Mouse (Mus musculus): ENCODE results near the gene Dapk1.

Dapk1 gene

GRCm38 (mm10) chr13:60743381-60744077, 141.8 kb downstream of the Dapk1 start:
- no peak for DNase-seq

GRCm38 (mm10) chr13:60744078-60744460, 142.3 kb downstream of the Dapk1 start:
- DNase-seq, result peak; percentile 74 to 77

- DNase-seq, result no peak
Measured at GRCm38 (mm10) chr13:60744736-60745135, 143.0 kb downstream of the Dapk1 start.

- DNase-seq, result no peak
Measured at GRCm38 (mm10) chr13:60745358-60745757, 143.6 kb downstream of the Dapk1 start.

- DNase-seq, result peak; percentile 33 to 35
Measured at GRCm38 (mm10) chr13:60746271-60746670, 144.5 kb downstream of the Dapk1 start.

DNA sequence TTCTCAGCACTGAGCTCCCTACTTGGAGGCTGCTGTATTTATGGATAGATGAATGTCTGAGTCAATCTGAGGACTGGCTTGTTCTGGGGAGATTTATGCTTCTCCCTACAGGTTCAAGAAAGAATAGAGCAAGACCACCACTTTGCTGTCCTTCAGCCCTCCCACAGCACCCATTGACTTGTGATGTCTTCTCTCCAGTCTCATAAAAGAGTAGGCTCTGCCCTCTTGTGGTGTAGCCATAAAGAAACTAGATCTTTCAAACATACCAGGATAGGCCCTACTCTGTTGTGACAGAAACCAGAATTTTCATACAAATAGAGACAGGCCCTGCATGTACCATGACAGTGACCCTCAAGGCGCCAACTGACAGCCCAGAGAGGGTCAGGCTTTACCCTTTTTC, 145.5 kb downstream of the Dapk1 start:
- DNase-seq, result no peak

DNA sequence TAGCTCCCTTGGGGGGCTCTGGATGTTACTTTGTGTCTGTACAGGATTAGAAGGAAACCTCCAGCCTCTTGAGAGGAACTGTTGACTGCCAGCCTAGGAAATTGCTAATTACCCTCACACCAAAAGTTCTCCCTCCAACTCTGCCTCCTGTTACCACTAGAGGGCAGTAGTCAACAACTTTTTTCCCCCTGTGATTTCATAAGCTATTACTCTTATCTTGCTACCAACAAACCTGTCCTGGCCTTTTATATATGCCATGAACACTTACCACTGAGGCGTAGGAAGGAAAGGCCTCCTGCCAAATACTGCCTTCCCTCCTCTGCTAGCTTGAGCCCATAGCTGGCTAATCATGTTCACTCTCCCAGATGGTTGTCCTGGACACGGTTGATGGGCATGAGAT, 146.8 kb downstream of the Dapk1 start:
- peak; percentile 6 to 9 for DNase-seq

GRCm38 (mm10) chr13:60750930-60751329, 149.2 kb downstream of the Dapk1 start:
- no peak for DNase-seq

DNA sequence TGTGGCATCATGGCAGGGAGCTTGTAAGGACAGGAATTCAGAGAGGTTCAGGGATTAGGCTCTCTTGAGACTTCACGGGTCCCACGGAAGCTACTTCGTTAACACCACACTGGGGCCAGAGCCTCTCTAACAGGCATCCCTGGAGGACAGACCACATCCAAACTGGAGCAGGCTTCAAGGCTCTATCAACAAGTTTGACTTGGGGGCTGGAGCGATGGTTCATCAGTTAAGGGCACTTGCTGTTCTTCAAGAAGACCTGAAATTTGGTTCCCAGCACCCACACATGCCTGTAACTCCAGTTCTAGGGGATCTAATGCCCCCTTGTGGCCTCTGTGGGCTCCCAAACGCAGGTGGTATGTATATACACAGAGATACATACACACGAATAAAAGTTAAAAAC, 151.5 kb downstream of the Dapk1 start:
- DNase-seq, result no peak

GRCm38 (mm10) chr13:60755251-60755650, 153.5 kb downstream of the Dapk1 start:
- no peak for DNase-seq

DNA sequence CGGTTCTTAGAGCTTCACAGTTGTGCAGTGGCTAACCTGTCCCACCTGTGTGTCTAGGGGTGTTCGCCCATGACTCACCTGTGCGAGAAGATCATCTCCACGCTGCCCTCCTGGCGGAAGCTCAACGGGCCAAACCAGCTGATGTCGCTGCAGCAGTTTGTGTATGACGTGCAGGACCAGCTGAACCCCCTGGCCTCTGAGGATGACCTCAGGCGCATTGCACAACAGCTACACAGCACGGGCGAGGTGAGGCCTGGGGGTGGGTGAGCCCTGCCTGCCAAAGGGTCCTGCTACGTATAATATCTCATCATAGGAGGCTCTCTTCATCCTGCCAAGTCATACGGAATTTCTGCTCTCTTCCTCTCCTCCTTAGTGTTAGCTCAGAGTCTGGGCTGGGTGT, 155.5 kb downstream of the Dapk1 start:
- no peak for DNase-seq

- peak; percentile 14 to 18 for DNase-seq
Measured at GRCm38 (mm10) chr13:60759136-60759535, 157.4 kb downstream of the Dapk1 start.

- no peak for DNase-seq
Measured at GRCm38 (mm10) chr13:60760392-60760791, 158.6 kb downstream of the Dapk1 start.

- DNase-seq, result no peak
Measured at GRCm38 (mm10) chr13:60761161-60761560, 159.4 kb downstream of the Dapk1 start.

DNA sequence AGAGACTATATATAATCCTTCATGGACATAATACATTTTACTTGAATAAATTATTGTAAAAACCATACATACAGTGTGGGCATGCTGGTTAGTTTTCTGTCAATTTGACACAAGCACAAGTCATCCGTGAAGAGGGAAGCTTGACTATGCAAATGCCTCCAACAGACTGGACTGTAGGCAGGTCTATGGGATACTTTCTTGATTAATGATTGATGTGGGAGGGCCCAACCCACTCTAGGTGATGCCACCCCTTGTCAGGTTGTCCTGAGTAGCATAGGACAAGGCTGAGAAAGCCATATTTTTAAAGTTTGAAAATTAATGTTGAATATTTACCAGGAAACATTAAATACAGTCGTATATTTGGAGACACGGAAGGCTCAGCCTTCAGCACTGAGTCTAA, 178.8 kb downstream of the Dapk1 start:
- no peak for DNase-seq

DNA sequence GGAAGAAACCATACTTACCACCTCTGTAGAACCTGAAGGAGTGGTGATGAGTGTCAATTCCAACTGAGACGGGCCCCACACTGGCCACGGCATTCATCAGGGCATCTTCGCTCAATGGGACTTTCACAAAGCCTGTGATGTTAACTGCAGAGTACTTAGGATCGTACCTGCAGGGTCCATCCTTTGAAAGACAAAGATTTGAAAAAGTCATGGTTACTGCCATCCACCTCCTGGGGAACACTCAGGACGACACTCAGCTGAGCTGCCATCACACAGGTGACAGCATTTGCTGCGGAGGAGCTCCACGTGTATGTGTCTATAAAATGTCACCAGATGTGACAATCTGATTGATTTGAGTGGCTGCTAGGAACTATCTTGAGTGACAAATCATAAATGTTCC, 181.6 kb downstream of the Dapk1 start:
- DNase-seq, result no peak

DNA sequence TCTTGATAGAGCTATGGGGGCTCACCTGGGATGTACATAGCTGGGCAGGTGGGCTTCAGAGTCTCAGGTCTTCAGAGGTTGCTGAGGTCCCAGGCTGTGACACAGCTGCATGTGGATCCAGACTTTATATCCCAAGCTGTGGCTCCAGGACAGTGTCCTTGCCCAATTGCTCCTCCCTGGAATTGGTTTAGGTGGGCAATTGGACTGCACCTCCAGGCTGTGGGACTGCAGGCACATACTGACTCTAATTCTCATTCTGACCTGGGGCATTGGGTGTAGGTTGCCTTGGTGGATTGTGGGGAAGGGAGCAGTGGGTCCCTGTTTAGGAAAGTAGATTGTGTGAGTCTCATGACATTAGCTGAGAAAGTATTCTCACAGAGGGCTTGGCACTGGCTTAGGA, 184.5 kb downstream of the Dapk1 start, which contains the start of gene BC051665:
Gene BC051665, minus strand, starts transcription at position 101 of the 400 bp plus-strand sequence.
- DNase-seq, result no peak

DNA sequence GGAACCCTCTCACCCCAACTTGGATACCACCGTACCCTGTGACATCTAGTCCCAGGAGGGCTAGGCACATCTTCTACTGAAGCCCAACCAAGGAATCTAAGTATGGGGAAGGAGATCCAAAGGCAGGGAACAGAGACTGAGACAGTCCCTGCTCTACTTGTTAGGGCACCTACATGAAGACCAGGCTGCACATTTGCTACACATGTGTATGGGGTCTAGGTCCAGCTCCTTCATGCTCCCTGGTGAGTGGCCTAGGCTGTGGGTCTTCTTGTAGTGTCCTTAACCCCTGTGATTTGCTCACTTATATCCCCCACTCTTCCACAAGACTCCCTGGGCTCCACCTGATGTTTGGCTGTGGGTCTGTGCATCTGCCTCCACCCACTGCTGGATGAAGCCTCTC, 187.7 kb downstream of the Dapk1 start:
- DNase-seq, result no peak

GRCm38 (mm10) chr13:60802749-60803148, 201.0 kb downstream of the Dapk1 start, which contains the start of gene Ctsll3:
TSS of gene Ctsll3 (minus strand) at chr13:60802849.
- DNase-seq, result no peak

DNA sequence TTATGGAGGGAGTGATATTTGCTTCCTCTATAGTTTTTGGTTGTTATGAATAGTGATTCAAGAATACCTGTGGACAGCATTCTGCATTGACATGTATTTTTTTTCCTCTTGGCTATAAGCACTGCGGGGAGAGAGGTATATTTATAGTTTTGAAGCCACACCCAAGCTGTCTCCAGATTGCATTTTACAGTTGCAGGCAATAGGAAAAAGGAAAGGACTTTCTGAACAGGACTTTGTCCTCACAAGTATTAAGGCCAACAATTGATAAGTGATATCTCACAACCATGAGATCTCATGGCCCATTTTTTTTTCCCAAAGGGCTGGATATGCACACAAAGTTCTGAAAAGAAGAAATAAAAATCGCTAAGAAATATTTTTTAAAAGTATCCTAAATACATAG, 207.9 kb downstream of the Dapk1 start:
- DNase-seq, result no peak

DNA sequence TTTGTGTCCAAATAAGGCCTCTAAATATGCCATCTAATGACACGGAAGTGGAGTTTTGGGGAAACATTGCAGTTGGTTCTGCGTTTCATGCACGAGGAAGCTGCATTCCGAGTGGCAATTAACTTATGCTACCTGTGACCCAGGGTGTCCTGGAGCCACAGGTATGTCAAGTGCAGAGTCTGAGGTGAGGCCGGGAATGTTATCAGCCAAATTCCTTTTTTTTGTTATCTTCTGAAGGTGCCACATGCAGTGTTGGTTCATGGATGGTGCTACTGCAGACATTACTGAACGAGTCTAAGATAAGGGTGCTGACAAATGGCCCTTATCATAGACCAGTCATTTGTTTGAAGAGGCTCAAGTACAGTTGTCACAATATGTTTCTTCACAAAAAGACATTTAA, 211.0 kb downstream of the Dapk1 start:
- DNase-seq, result no peak

All from B cell, adult 2 months (primary cell).